Mouse (Mus musculus): ENCODE measurements around the gene Spryd4.

DNA sequence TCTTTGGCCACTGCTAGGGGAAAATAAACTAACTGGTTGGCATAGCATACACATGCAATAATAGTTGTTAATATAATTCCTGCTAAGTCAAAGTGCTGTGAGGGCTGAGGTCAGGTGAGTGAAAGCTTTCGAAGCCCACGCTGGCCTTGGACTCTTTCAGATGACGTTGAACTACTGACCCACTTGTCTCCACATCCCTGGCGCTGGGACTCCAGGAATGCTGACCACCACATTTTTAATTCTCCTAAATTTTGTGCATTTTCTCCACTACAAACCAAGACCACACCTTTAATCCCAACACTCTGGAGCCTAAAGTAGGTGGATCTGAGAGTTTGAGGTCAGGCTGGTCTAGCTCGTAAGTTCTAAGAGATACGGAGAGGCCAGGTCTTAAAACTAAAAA is 18.5 kb downstream of the Spryd4 start:
- TF ChIP-seq POLR2A (IDR thresholded peaks at IDR 0.05; ENCODE audit: borderline replicate concordance, insufficient read depth, low read length) (no peak), CTCF (IDR thresholded peaks at IDR 0.05; ENCODE audit: borderline replicate concordance, insufficient read depth, low read depth, low read length) (no peak)

Data from cerebellum, adult 2 months (tissue).